8 mouse cellular contexts compared by ENCODE assay signal in genomic region chr7:37999691-38000090, GRCm38 (mm10). TPM values are rescaled to one million over a fixed set of nuclear protein-coding genes. Genes with fewer than 3 reads are reported as not detected.
DNase-seq lines count a peak whose midpoint lies in the region; ATAC-seq and TF ChIP-seq lines count a peak whose summit lies in the region.
"Had no signal": no experiment of that assay in that cellular context is flagged by ENCODE, and none has a peak within 500 bp of the region (broad histone marks: within the 10 kb centered on the region; RNA-seq: fewer than 3 reads in every experiment).

No protein-coding gene starts in this region.

- 51% methylated on average over 2 of the region's 2 CpGs for WGBS in kidney, postnatal 0 days
- WGBS in kidney, embryonic 14.5 days, result 55% methylated on average over 2 of the region's 2 CpGs

- peak; percentile 59 for TF ChIP-seq CTCF in kidney, postnatal 0 days (IDR thresholded peaks at IDR 0.05; ENCODE audit: low read depth)

- no peak overlapping the region for H3K9ac ChIP-seq in kidney, postnatal 0 days (ENCODE audit: low read depth, low read length)
- H3K9ac ChIP-seq in kidney, embryonic 14.5 days (ENCODE audit: low read depth, low read length), result no peak overlapping the region

- no peaks in the 10 kb centered on the region for H3K36me3 ChIP-seq in kidney, postnatal 0 days (ENCODE audit: insufficient read depth, low read length)
- H3K36me3 ChIP-seq in kidney, embryonic 14.5 days (ENCODE audit: control insufficient read depth, insufficient read depth, low read length), result no peaks in the 10 kb centered on the region

- no peaks in the 10 kb centered on the region for H3K27me3 ChIP-seq in kidney, postnatal 0 days (ENCODE audit: insufficient read depth, low read length)
- no peaks in the 10 kb centered on the region for H3K27me3 ChIP-seq in kidney, embryonic 14.5 days (ENCODE audit: control insufficient read depth, insufficient read depth, low read length)

- no peak overlapping the region for H3K27ac ChIP-seq in kidney, postnatal 0 days
- no peak overlapping the region for H3K27ac ChIP-seq in kidney, embryonic 14.5 days (ENCODE audit: low read depth, low read length)

- no peak for DNase-seq in kidney, postnatal 0 days (ENCODE audit: low spot score)
- DNase-seq in R1 (ENCODE audit: low read depth, low spot score), result peak; percentile 84
- DNase-seq in retina, postnatal 7 days (ENCODE audit: low read depth, low spot score), result peak; percentile 9
- DNase-seq in urinary bladder, adult 2 months (ENCODE audit: low spot score), result no peak
- DNase-seq in left cerebral cortex, adult 8-10 months (ENCODE audit: low spot score in 2 of 2), result no peak

- no peaks in the 10 kb centered on the region for H3K4me1 ChIP-seq in kidney, postnatal 0 days (replicated peaks; ENCODE audit: insufficient read depth, low read length)
- H3K4me1 ChIP-seq in kidney, embryonic 14.5 days (ENCODE audit: control insufficient read depth, insufficient read depth, low read length), result no peaks in the 10 kb centered on the region

- ATAC-seq in kidney, postnatal 0 days (replicated peaks; ENCODE audit: low FRiP score, low read depth), result no peak
- ATAC-seq in kidney, embryonic 14.5 days (ENCODE audit: low FRiP score, low TSS enrichment), result no peak
- ATAC-seq in CD4-positive, CD25-positive, alpha-beta regulatory T cell, adult 4 months, result peak; percentile 58
- ATAC-seq: forebrain, embryonic 14.5 days had no signal

- H3K4me3 ChIP-seq in kidney, postnatal 0 days (replicated peaks; ENCODE audit: low read depth, low read length), result no peak overlapping the region
- H3K4me3 ChIP-seq in kidney, embryonic 14.5 days (ENCODE audit: low read length), result no peak overlapping the region

- H3K4me2 ChIP-seq in kidney, postnatal 0 days (ENCODE audit: low read length), result no peak overlapping the region
- H3K4me2 ChIP-seq in kidney, embryonic 14.5 days (replicated peaks; ENCODE audit: low read depth, low read length), result no peak overlapping the region

- H3K9me3 ChIP-seq in kidney, postnatal 0 days (replicated peaks; ENCODE audit: low read length), result no peaks in the 10 kb centered on the region
- no peaks in the 10 kb centered on the region for H3K9me3 ChIP-seq in kidney, embryonic 14.5 days (ENCODE audit: control insufficient read depth, low read length)

RNA-seq across cellular contexts. Expression of gene Uri1, which starts 23.7 kb away (rescaled TPM):
- 52.1 and 57.9 TPM in 2 replicates for polyA plus RNA-seq in kidney, postnatal 0 days (2015; fragmentation: Nextera tagmentation; extraction: Ambion mirVana)
- polyA plus RNA-seq in kidney, embryonic 14.5 days (2014; fragmentation: Nextera tagmentation; extraction: Ambion mirVana), result 41.2 and 57.8 TPM in 2 replicates
- polyA plus RNA-seq in CD4-positive, CD25-positive, alpha-beta regulatory T cell, adult 4 months (2017; shearing (Covaris generic)), result 10 to 100 TPM; 14.7 to 20.8 TPM
- 32.2 and 36.3 TPM in 2 replicates for polyA plus RNA-seq in urinary bladder, adult 2 months (2012; rRNA removed)
- 10 to 100 TPM; 38.0 to 56.0 (median 47.4) TPM for total RNA-seq in left cerebral cortex, adult 8-10 months (2022)

Comparison
In these comparisons a context has a peak if more than half of its experiments do, and no peak if none do; other contexts are left out.
1. DNase-seq: peak in R1 (single experiment) and retina, postnatal 7 days (single experiment); none in kidney, postnatal 0 days (single experiment), urinary bladder, adult 2 months (single experiment) and left cerebral cortex, adult 8-10 months (0 of 2).